Mouse (Mus musculus) midbrain, postnatal 0 days (tissue): ENCODE data around the gene Twist1. TPM values are rescaled to one million over a fixed set of nuclear protein-coding genes. Genes with fewer than 3 reads are reported as not detected.

Experiments
- ATAC-seq: fragments of 200-750 bp; cut with Nextera tagmentation; 2 replicates; pipeline ENCODE4 v1.8.0; 2017; ENCODE audit warnings: moderate number of reproducible peaks, mild to moderate bottlenecking, moderate TSS enrichment, moderate library complexity; ENCODE audit not compliant: low FRiP score
- DNase-seq: peaks from one replicate; pipeline ENCODE4 v3.0.0-alpha.2; 2015; ENCODE audit warnings: low spot score
- H3K27ac ChIP-seq: fragments of 300-500 bp; sonication (generic); 2 replicates; pipeline ENCODE4 v1.5.1; 2014; ENCODE audit warnings: low read depth, mild to moderate bottlenecking, low read length, mixed read lengths
- H3K27me3 ChIP-seq: fragments of 300-500 bp; sonication (generic); 2 replicates; pipeline ENCODE4 v1.6.1; 2014; ENCODE audit warnings: low read length, control low read depth, mixed read lengths; ENCODE audit not compliant: insufficient read depth
- H3K36me3 ChIP-seq: fragments of 300-500 bp; sonication (generic); 2 replicates; pipeline ENCODE4 v1.6.1; 2014; ENCODE audit warnings: low read length, control low read depth, mixed read lengths; ENCODE audit not compliant: insufficient read depth
- H3K4me1 ChIP-seq: fragments of 300-500 bp; sonication (generic); 2 replicates; pipeline ENCODE4 v1.6.1; 2014; ENCODE audit warnings: mild to moderate bottlenecking, control low read depth, antibody characterized with exemption, low read length, mixed read lengths; ENCODE audit not compliant: insufficient read depth
- H3K4me2 ChIP-seq: fragments of 300-500 bp; sonication (generic); 2 replicates; pipeline ENCODE4 v1.6.1; 2014; ENCODE audit warnings: low read depth, mild to moderate bottlenecking, low read length, mixed read lengths; ENCODE audit not compliant: poor library complexity, severe bottlenecking
- H3K4me3 ChIP-seq: fragments of 300-500 bp; sonication (generic); 2 replicates; pipeline ENCODE4 v1.5.1; 2014; ENCODE audit warnings: low read depth, mild to moderate bottlenecking, low read length, moderate library complexity
- H3K9ac ChIP-seq: fragments of 300-500 bp; sonication (generic); replicated peaks from 2 replicates; pipeline ENCODE4 v1.6.1; 2014; ENCODE audit warnings: mild to moderate bottlenecking, low read length, moderate library complexity, mixed read lengths; ENCODE audit not compliant: poor library complexity, severe bottlenecking
- H3K9me3 ChIP-seq: fragments of 300-500 bp; sonication (generic); 2 replicates; pipeline ENCODE4 v1.6.1; 2016; ENCODE audit warnings: low read length, control low read depth
- CTCF ChIP-seq: IDR thresholded peaks from 2 replicates; pipeline ENCODE4 v1.5.1; 2016; ENCODE audit warnings: antibody characterized with exemption, mild to moderate bottlenecking
- WGBS: fragments of 180-500 bp; shearing (Covaris S2); extraction: QIAGEN DNeasy Blood & Tissue Kit; methylation state at CpG from one replicate; pipeline ENCODE4 v1.1.7; 2014; 5-methylcytosine and 5-hydroxymethylcytosine counted together
- polyA plus RNA-seq: library from polyadenylated mRNA; unstranded; fragments of >200 nt; fragmentation: Nextera tagmentation; extraction: Ambion mirVana; gene quantifications from 2 replicates; pipeline ENCODE4 v1.2.1, GENCODE M21; 2015
- total RNA-seq: library from RNA; depleted of rRNA; stranded (reverse); fragments of >200 nt; gene quantifications from 2 replicates; pipeline ENCODE4 v1.2.3, GENCODE M21; 2014

Gene Twist1
- total and polyA plus RNA-seq, 2 experiments from 2014 or later = 1.00 to 3.5 TPM

DNA sequence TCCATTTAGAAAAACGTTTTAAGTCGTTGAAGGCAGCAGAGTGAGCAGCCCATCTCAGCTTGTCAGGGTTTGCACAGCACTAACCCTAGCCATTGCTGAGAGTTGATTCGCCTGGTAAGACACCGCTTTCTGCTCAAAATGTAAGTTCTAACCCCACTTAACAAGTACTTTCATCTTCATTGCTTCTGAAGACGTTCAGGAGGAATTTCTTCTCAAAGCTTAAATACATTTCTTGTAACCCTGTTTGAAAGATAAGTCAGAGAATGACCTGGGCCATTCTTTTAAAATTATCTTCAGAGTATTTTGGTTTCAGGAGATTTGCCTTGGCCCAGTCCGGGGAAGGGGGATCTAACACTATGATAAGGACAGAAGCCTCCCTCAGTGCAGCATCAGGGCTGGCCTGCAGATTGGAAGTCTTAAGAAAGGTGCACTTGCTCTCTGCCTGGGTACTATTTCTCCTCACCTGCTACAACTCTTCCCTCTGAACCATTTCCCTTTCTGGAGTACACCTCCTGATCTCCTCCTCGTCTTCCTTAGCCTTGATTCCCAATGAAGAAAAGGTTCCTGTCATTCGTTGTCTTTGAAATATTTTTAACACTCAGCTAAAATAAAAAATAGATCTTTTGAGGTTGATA, 2.4 kb upstream of the Twist1 start:
- H3K9me3 ChIP-seq = no peaks in the 10 kb centered on the region
- TF ChIP-seq CTCF = no peak
- DNase-seq = no peak
- no peak overlapping the region for H3K4me3 ChIP-seq
- H3K4me1 ChIP-seq = no peaks in the 10 kb centered on the region
- no peak overlapping the region for H3K27ac ChIP-seq
- H3K36me3 ChIP-seq = no peaks in the 10 kb centered on the region
- 13% methylated on average over 8 of the region's 8 CpGs for WGBS
- H3K9ac ChIP-seq = no peak overlapping the region
- peaks cover 46% of the 10 kb centered on the region for H3K27me3 ChIP-seq
- no peak for ATAC-seq
- no peak overlapping the region for H3K4me2 ChIP-seq

DNA sequence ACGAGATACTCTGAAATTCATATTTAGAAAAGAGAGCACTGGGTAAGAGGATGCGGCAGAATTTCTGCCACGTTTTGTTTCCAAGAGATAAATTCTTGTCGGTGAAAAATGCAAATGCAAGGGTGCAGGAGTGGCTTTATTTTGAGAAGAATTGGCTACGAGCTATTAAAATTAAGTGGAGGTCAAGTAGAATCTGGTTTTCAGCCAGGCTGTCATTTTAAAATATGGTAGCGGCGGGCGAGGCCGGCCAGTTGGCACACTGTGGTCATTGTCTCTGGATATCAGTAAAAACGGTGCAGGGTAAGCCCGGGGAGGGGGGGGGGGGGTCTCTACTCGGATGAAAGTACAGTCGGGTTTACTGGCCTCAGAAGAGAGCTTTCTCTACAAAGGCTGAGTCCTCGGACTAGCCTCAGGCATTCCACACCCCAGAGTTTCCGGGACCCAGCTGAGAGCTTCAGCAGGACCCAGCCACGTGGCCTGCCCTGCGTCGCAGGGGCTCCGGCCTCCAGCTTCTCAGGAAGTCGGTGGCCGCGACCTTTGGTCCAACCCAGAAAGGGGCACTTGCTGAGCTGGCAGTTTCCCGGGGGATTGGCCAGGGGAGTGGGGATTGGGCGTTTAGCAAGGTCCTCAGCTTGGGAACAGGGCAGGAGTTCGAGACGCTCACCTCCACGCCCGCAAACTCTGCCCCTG, 1.7 kb upstream of the Twist1 start:
- H3K4me3 ChIP-seq = no peak overlapping the region
- peaks cover 49% of the 10 kb centered on the region for H3K27me3 ChIP-seq
- DNase-seq (no peak), ATAC-seq (no peak)
- no peaks in the 10 kb centered on the region for H3K9me3 ChIP-seq
- no peak overlapping the region for H3K9ac ChIP-seq
- 3% methylated on average over 28 of the region's 28 CpGs for WGBS
- H3K4me1 ChIP-seq = no peaks in the 10 kb centered on the region
- no peak overlapping the region for H3K4me2 ChIP-seq
- TF ChIP-seq CTCF = no peak
- H3K36me3 ChIP-seq = no peaks in the 10 kb centered on the region
- no peak overlapping the region for H3K27ac ChIP-seq

DNA sequence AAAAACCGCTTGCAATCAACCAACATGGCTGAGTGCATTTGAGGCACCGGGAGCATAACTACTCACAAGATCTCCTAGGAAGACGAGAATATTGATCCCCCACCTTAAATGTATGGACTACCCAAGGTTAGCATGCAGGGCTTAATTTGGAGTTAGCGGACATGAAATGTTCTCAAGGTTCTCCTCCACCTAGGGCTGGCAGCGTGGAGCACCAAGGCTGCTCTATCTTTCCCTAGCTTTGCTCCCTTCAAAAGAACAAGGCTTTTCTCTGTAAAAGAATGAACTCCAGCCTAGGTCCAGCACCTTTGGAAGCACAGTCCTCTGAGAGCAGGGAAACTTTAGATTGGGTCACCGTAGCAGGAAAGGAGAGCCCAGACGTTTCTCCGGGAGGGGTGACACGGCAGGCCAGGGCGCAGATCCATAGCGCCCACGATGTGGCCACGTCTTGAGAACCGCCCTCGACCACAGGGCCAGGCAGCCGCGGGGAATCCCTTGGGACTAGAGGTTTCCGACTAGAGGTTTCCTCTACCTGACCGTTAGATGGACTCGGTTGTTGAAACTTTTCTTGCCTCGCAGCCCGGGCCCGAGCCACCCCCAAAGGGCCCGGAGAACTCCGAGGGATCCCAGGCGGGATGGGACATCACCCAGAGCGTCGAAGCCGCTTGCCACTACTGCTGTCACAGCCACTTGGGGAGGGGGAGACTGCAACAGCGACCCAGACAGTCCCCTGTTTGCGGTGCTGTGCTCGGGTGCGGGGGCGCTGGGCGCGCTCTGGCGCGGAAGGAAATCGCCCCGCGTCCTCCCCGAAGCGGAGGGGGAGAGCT, 683 bp upstream of the Twist1 start:
- H3K9ac ChIP-seq = no peak overlapping the region
- H3K27ac ChIP-seq = no peak overlapping the region
- H3K4me3 ChIP-seq = peak overlapping the region; percentile 45
- no peaks in the 10 kb centered on the region for H3K36me3 ChIP-seq
- DNase-seq (no peak), ATAC-seq (peak; percentile 9; the same call in 1 of the 2 replicates)
- H3K4me1 ChIP-seq = no peaks in the 10 kb centered on the region
- peaks cover 56% of the 10 kb centered on the region for H3K27me3 ChIP-seq
- H3K9me3 ChIP-seq = no peaks in the 10 kb centered on the region
- TF ChIP-seq CTCF = no peak
- H3K4me2 ChIP-seq = peak overlapping the region; percentile 79
- 1% methylated on average over 40 of the region's 43 CpGs for WGBS

DNA sequence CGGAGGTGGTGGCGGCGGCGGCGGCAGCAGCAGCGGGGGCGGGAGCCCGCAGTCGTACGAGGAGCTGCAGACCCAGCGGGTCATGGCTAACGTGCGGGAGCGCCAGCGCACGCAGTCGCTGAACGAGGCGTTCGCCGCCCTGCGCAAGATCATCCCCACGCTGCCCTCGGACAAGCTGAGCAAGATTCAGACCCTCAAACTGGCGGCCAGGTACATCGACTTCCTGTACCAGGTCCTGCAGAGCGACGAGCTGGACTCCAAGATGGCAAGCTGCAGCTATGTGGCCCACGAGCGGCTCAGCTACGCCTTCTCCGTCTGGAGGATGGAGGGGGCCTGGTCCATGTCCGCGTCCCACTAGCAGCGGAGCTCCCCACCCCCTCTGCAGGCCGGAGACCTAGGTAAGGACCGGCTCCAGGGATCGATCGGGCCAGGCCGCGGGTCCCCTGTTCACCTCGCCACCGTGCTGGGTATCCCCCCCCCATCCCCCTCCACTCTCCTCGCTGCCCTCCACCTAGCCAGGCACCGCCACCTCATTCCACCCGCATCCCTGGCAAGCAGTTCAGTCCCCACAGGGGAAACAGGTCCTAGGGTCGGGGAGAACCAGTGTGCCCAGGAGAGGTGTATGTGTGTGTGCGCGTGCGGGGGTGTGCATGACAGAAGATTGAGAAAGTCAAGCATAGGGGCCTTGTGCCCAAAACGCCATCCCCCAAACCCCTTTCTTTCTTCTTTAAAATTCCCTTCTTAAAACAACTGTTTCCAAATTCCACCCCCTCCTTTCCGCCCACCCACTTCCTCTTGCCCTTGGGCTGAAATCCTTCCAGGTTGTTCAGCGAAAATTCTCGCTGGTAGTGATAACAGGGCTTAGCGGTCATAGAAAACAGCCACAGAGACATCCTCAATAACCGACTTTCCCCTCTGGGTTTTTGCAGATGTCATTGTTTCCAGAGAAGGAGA, 1.0 kb downstream of the Twist1 start:
- Histone ChIP-seq H3K9ac (peak overlapping the region; percentile 42; the same call in 1 of the 2 replicates), H3K27ac (0 out of 2 replicates have a peak overlapping the region, but pooled peaks have one; percentile 3), H3K4me1 (no peaks in the 10 kb centered on the region), H3K4me2 (peak overlapping the region; percentile 79), H3K36me3 (no peaks in the 10 kb centered on the region), H3K4me3 (peak overlapping the region; percentile 45), H3K27me3 (peaks cover 59% of the 10 kb centered on the region), H3K9me3 (no peaks in the 10 kb centered on the region)
- DNase-seq = no peak
- peak; percentile 16; the same call in 1 of the 2 replicates for ATAC-seq
- no peak for TF ChIP-seq CTCF
- under 1% methylated on average over 52 of the region's 56 CpGs for WGBS

DNA sequence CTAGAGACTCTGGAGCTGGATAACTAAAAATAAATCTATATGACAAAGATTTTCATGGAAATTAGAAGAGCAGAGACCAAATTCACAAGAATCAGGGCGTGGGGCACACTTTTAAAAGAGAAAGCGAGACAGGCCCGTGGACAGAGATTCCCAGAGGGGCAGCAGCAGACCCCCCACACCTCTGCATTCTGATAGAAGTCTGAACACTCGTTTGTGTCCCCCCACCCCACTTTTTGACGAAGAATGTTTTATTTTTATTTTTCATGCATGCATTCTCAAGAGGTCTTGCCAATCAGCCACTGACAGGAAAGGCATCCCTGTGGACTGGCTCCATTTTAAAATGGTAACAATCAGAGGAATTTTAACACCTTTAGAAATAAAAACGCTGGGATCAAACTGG, 1.7 kb downstream of the Twist1 start:
- H3K9me3 ChIP-seq = no peaks in the 10 kb centered on the region
- H3K36me3 ChIP-seq = no peaks in the 10 kb centered on the region
- peak overlapping the region; percentile 45; the same call in 1 of the 2 replicates for H3K4me3 ChIP-seq
- no peaks in the 10 kb centered on the region for H3K4me1 ChIP-seq
- H3K27me3 ChIP-seq = peaks cover 63% of the 10 kb centered on the region
- ATAC-seq (no peak), DNase-seq (no peak)
- TF ChIP-seq CTCF = no peak
- no peak overlapping the region for H3K27ac ChIP-seq
- WGBS = 3% methylated on average over 6 of the region's 6 CpGs
- no peak overlapping the region for H3K9ac ChIP-seq
- H3K4me2 ChIP-seq = no peak overlapping the region
